Mouse (Mus musculus) embryonic facial prominence, embryonic 11.5 days (tissue): ENCODE measurements around the gene Prkrip1. TPM values are rescaled to one million over a fixed set of nuclear protein-coding genes. Genes with fewer than 3 reads are reported as not detected.

Experiments used
- ATAC-seq: fragments of 200-750 bp; cut with Nextera tagmentation; replicated peaks from 2 replicates; pipeline ENCODE4 v1.8.0; 2017; ENCODE audit warnings: low read depth; ENCODE audit not compliant: insufficient number of reproducible peaks, low FRiP score, low TSS enrichment
- DNase-seq: peaks from one replicate; pipeline ENCODE4 v3.0.0-alpha.2; 2015; ENCODE audit warnings: low spot score
- H3K27ac ChIP-seq: fragments of 300-500 bp; sonication (generic); replicated peaks from 2 replicates; pipeline ENCODE4 v1.5.1; 2014; ENCODE audit warnings: mild to moderate bottlenecking, low read depth, low read length, control low read depth
- H3K27me3 ChIP-seq: fragments of 300-500 bp; sonication (generic); 2 replicates; pipeline ENCODE4 v1.6.1; 2014; ENCODE audit warnings: mild to moderate bottlenecking, low read length, moderate library complexity, mixed read lengths; ENCODE audit not compliant: control insufficient read depth, insufficient read depth
- H3K36me3 ChIP-seq: fragments of 300-500 bp; sonication (generic); replicated peaks from 2 replicates; pipeline ENCODE4 v1.6.1; 2014; ENCODE audit warnings: low read depth, mild to moderate bottlenecking, low read length, moderate library complexity, mixed read lengths; ENCODE audit not compliant: control insufficient read depth, insufficient read depth
- H3K4me1 ChIP-seq: fragments of 300-500 bp; sonication (generic); 2 replicates; pipeline ENCODE4 v1.6.1; 2014; ENCODE audit warnings: low read length, mixed read lengths; ENCODE audit not compliant: control insufficient read depth, insufficient read depth
- H3K4me2 ChIP-seq: fragments of 300-500 bp; sonication (generic); 2 replicates; pipeline ENCODE4 v1.6.1; 2014; ENCODE audit warnings: low read depth, mild to moderate bottlenecking, control low read depth, low read length, moderate library complexity
- H3K4me3 ChIP-seq: fragments of 300-500 bp; sonication (generic); 2 replicates; pipeline ENCODE4 v1.5.1; 2014; ENCODE audit warnings: low read depth, low read length, control low read depth
- H3K9ac ChIP-seq: fragments of 300-500 bp; sonication (generic); replicated peaks from 2 replicates; pipeline ENCODE4 v1.6.1; 2014; ENCODE audit warnings: mild to moderate bottlenecking, control low read depth, low read length
- H3K9me3 ChIP-seq: fragments of 300-500 bp; sonication (generic); replicated peaks from 2 replicates; pipeline ENCODE4 v1.6.1; 2016; ENCODE audit warnings: mild to moderate bottlenecking, low read length, inconsistent platforms, mixed read lengths; ENCODE audit not compliant: control insufficient read depth
- WGBS: fragments of 180-500 bp; shearing (Covaris S2); extraction: QIAGEN DNeasy Blood & Tissue Kit; methylation state at CpG from one replicate; pipeline ENCODE4 v1.1.7; 2014; 5-methylcytosine and 5-hydroxymethylcytosine counted together
- polyA plus RNA-seq: library from polyadenylated mRNA; unstranded; fragments of >200 nt; fragmentation: Nextera tagmentation; extraction: Ambion mirVana; gene quantifications from 2 replicates; pipeline ENCODE4 v1.2.1, GENCODE M21; 2014

Prkrip1 gene
- polyA plus RNA-seq, 1 experiment from 2014 or later: 75.6 TPM

- ATAC-seq: no peak
- H3K36me3 ChIP-seq: peaks cover 3% of the 10 kb centered on the region
- H3K27ac ChIP-seq: no peak overlapping the region
- H3K9me3 ChIP-seq: no peaks in the 10 kb centered on the region
- H3K27me3 ChIP-seq: no peaks in the 10 kb centered on the region
- H3K4me3 ChIP-seq: no peak overlapping the region
- DNase-seq: no peak
- no peak overlapping the region for H3K9ac ChIP-seq
- H3K4me1 ChIP-seq: no peaks in the 10 kb centered on the region
- 57% methylated on average over 9 of the region's 9 CpGs for WGBS
- no peak overlapping the region for H3K4me2 ChIP-seq
These were observed 24.9 kb downstream of the Prkrip1 start for GRCm38 (mm10) chr5:136173606-136174463.

GRCm38 (mm10) chr5:136172939-136173338 lies 25.8 kb downstream of the Prkrip1 start:
- H3K4me1 ChIP-seq: no peaks in the 10 kb centered on the region
- DNase-seq (no peak), ATAC-seq (no peak)
- H3K9ac ChIP-seq: no peak overlapping the region
- H3K4me2 ChIP-seq: no peak overlapping the region
- H3K27me3 ChIP-seq: no peaks in the 10 kb centered on the region
- no peak overlapping the region for H3K4me3 ChIP-seq
- no peaks in the 10 kb centered on the region for H3K9me3 ChIP-seq
- no peak overlapping the region for H3K27ac ChIP-seq
- WGBS: 75% methylated on average over 9 of the region's 9 CpGs
- H3K36me3 ChIP-seq: no peaks in the 10 kb centered on the region

- no peak overlapping the region for H3K27ac ChIP-seq
- no peaks in the 10 kb centered on the region for H3K4me1 ChIP-seq
- H3K4me2 ChIP-seq: peak overlapping the region; percentile 94
- no peak for DNase-seq
- no peak for ATAC-seq
- H3K27me3 ChIP-seq: no peaks in the 10 kb centered on the region
- 40% methylated on average over 17 of the region's 17 CpGs for WGBS
- H3K9me3 ChIP-seq: no peaks in the 10 kb centered on the region
- H3K36me3 ChIP-seq: no peaks in the 10 kb centered on the region
- H3K9ac ChIP-seq: no peak overlapping the region
- H3K4me3 ChIP-seq: peak overlapping the region; percentile 64; the same call in 1 of the 2 replicates
These were observed 27.1 kb downstream of the Prkrip1 start for GRCm38 (mm10) chr5:136171363-136172341.

GRCm38 (mm10) chr5:136170512-136171362 lies 28.0 kb downstream of the Prkrip1 start, which contains the start of gene Orai2:
Orai2 (minus strand) TSS chr5:136170713.
- Histone ChIP-seq H3K4me3 (peak within 1 kb of the TSS; percentile 64), H3K4me2 (peak within 1 kb of the TSS; percentile 94), H3K9ac (peak within 1 kb of the TSS; percentile 58), H3K27me3 (no peaks in the 10 kb centered on the region), H3K36me3 (no peaks in the 10 kb centered on the region), H3K9me3 (no peaks in the 10 kb centered on the region), H3K27ac (no peak within 1 kb of the TSS), H3K4me1 (no peaks in the 10 kb centered on the region)
- peak; percentile 84 for ATAC-seq
- 4% methylated on average over 49 of the region's 49 CpGs for WGBS
- peak; percentile 88 for DNase-seq

- Histone ChIP-seq H3K27me3 (no peaks in the 10 kb centered on the region), H3K36me3 (no peaks in the 10 kb centered on the region), H3K4me1 (no peaks in the 10 kb centered on the region), H3K9me3 (no peaks in the 10 kb centered on the region), H3K4me3 (peak overlapping the region; percentile 64), H3K9ac (peak overlapping the region; percentile 58), H3K4me2 (peak overlapping the region; percentile 94), H3K27ac (no peak overlapping the region)
- WGBS: 13% methylated on average over 15 of the region's 15 CpGs
- ATAC-seq (peak; percentile 20; the same call in 1 of the 2 replicates), DNase-seq (no peak)
These were observed 28.9 kb downstream of the Prkrip1 start for GRCm38 (mm10) chr5:136169626-136170511.

- Histone ChIP-seq H3K9ac (no peak overlapping the region), H3K4me2 (no peak overlapping the region), H3K4me3 (no peak overlapping the region), H3K4me1 (no peaks in the 10 kb centered on the region), H3K9me3 (no peaks in the 10 kb centered on the region), H3K27me3 (no peaks in the 10 kb centered on the region), H3K27ac (no peak overlapping the region), H3K36me3 (no peaks in the 10 kb centered on the region)
- ATAC-seq (no peak), DNase-seq (no peak)
- 91% methylated on average over 3 of the region's 3 CpGs for whole genome bisulfite sequencing
These were observed 30.7 kb downstream of the Prkrip1 start for GRCm38 (mm10) chr5:136168071-136168470.

GRCm38 (mm10) chr5:136167296-136167695 lies 31.5 kb downstream of the Prkrip1 start:
- Histone ChIP-seq H3K9ac (no peak overlapping the region), H3K27me3 (no peaks in the 10 kb centered on the region), H3K4me1 (no peaks in the 10 kb centered on the region), H3K9me3 (no peaks in the 10 kb centered on the region), H3K4me3 (no peak overlapping the region), H3K4me2 (no peak overlapping the region), H3K36me3 (no peaks in the 10 kb centered on the region), H3K27ac (no peak overlapping the region)
- DNase-seq: no peak
- 89% methylated on average over 4 of the region's 4 CpGs for WGBS
- no peak for ATAC-seq
